Mouse (Mus musculus) heart, postnatal 0 days (tissue): Measurements from ENCODE around the gene Zbtb16. TPM values are rescaled to one million over a fixed set of nuclear protein-coding genes. Genes with fewer than 3 reads are reported as not detected.

Experiments used
- ATAC-seq: fragments of 200-750 bp; cut with Nextera tagmentation; 2 replicates; pipeline ENCODE4 v1.8.0; 2017; ENCODE audit warnings: low read depth, moderate number of reproducible peaks, moderate library complexity; ENCODE audit not compliant: insufficient read depth
- DNase-seq: peaks from one replicate; pipeline ENCODE4 v3.0.0-alpha.2; 2016; ENCODE audit warnings: low spot score
- H3K27ac ChIP-seq: fragments of 300-500 bp; sonication (generic); 2 replicates; pipeline ENCODE4 v1.5.1; 2014; ENCODE audit warnings: low read depth, mild to moderate bottlenecking
- H3K27me3 ChIP-seq: fragments of 300-500 bp; sonication (generic); 2 replicates; pipeline ENCODE4 v1.6.1; 2014; ENCODE audit warnings: low read length, mixed read lengths; ENCODE audit not compliant: control insufficient read depth, insufficient read depth
- H3K36me3 ChIP-seq: fragments of 300-500 bp; sonication (generic); replicated peaks from 2 replicates; pipeline ENCODE4 v1.6.1; 2014; ENCODE audit warnings: low read length, mixed read lengths; ENCODE audit not compliant: control insufficient read depth, insufficient read depth
- H3K4me1 ChIP-seq: fragments of 300-500 bp; sonication (generic); 2 replicates; pipeline ENCODE4 v1.6.1; 2014; ENCODE audit warnings: antibody characterized with exemption; ENCODE audit not compliant: control insufficient read depth, insufficient read depth
- H3K4me2 ChIP-seq: fragments of 300-500 bp; sonication (generic); 2 replicates; pipeline ENCODE4 v1.6.1; 2014; ENCODE audit warnings: low read depth, mild to moderate bottlenecking, low read length, moderate library complexity
- H3K4me3 ChIP-seq: fragments of 300-500 bp; sonication (generic); 2 replicates; pipeline ENCODE4 v1.5.1; 2014; ENCODE audit warnings: low read depth, low read length
- H3K9ac ChIP-seq: fragments of 300-500 bp; sonication (generic); replicated peaks from 2 replicates; pipeline ENCODE4 v1.6.1; 2014; ENCODE audit warnings: low read depth, low read length, mixed read lengths
- H3K9me3 ChIP-seq: fragments of 300-500 bp; sonication (generic); replicated peaks from 2 replicates; pipeline ENCODE4 v1.6.1; 2016; ENCODE audit warnings: low read length; ENCODE audit not compliant: control insufficient read depth
- CTCF ChIP-seq: IDR thresholded peaks from 2 replicates; pipeline ENCODE4 v1.5.1; 2016; ENCODE audit warnings: antibody characterized with exemption, control low read depth, low read depth
- EP300 ChIP-seq: IDR thresholded peaks from 2 replicates; pipeline ENCODE4 v1.6.1; 2016; ENCODE audit warnings: antibody characterized with exemption, low read depth
- WGBS: fragments of 180-500 bp; shearing (Covaris S2); extraction: QIAGEN DNeasy Blood & Tissue Kit; methylation state at CpG from one replicate; pipeline ENCODE4 v1.1.7; 2014; 5-methylcytosine and 5-hydroxymethylcytosine counted together
- polyA plus RNA-seq: library from polyadenylated mRNA; unstranded; fragments of >200 nt; fragmentation: Nextera tagmentation; extraction: Ambion mirVana; gene quantifications from 2 replicates; pipeline ENCODE4 v1.2.1, GENCODE M21; 2015
- total RNA-seq: library from RNA; depleted of rRNA; stranded (reverse); fragments of >200 nt; gene quantifications from 2 replicates; pipeline ENCODE4 v1.2.3, GENCODE M21; 2014; ENCODE audit warnings: low replicate concordance

The Zbtb16 gene
- total and polyA plus RNA-seq, 2 experiments from 2014 or later, result 5.0 to 54.7 TPM

DNA sequence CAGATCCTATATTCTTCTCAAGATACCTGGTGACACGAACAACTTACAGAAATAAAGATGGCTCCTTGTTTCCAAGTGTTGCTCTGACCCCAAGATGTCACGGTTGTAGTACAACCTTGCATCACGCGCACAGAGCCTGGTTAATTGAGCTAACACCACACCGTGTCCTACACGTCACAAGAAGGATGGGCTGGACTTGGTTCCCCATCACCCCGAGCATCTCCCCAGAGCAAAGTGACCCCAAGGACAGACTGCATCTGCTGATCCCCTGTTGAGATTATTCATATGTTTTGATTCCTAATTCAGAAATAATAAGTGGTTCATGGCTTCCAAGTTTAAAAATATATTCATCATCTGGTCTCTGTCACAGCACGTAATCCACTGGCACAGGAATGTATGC lies 62.3 kb downstream of the Zbtb16 start:
- Histone ChIP-seq H3K36me3 (no peaks in the 10 kb centered on the region), H3K4me2 (no peak overlapping the region), H3K9me3 (no peaks in the 10 kb centered on the region), H3K27me3 (no peaks in the 10 kb centered on the region), H3K4me3 (no peak overlapping the region), H3K4me1 (peaks cover 3% of the 10 kb centered on the region; the same call in 1 of the 2 replicates), H3K27ac (no peak overlapping the region), H3K9ac (no peak overlapping the region)
- 81% methylated on average over 8 of the region's 8 CpGs for WGBS
- ATAC-seq (no peak), DNase-seq (no peak)
- TF ChIP-seq CTCF, result no peak
- no peak for TF ChIP-seq EP300

DNA sequence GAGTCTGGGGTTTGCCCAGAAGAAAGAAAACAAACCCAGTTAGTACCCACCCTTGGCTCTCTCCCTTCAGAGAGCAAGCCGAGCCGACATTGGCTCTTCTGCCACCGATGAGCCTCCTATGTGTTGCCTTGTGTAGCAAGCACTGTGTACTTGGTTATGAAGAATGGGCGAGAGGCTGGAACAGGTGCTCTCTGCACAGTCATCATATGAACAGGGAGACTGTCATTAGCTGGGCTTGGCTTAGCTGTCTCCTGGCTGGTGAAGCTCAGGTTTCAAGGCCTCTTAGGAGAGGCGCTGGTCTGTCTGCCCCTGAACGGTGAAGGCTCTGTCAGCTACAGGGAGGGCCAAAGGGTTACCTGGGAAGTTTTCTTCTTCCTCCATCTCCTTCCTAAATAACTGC lies 62.9 kb downstream of the Zbtb16 start:
- Histone ChIP-seq H3K4me3 (no peak overlapping the region), H3K27ac (no peak overlapping the region), H3K9ac (no peak overlapping the region), H3K27me3 (no peaks in the 10 kb centered on the region), H3K9me3 (no peaks in the 10 kb centered on the region), H3K36me3 (no peaks in the 10 kb centered on the region), H3K4me2 (no peak overlapping the region), H3K4me1 (peaks cover 3% of the 10 kb centered on the region; the same call in 1 of the 2 replicates)
- no peak for DNase-seq
- no peak for ATAC-seq
- TF ChIP-seq EP300, result no peak
- TF ChIP-seq CTCF, result no peak
- WGBS, result 84% methylated on average over 6 of the region's 6 CpGs

- no peak overlapping the region for H3K4me3 ChIP-seq
- H3K36me3 ChIP-seq, result no peaks in the 10 kb centered on the region
- H3K9ac ChIP-seq, result no peak overlapping the region
- no peak for ATAC-seq
- H3K9me3 ChIP-seq, result no peaks in the 10 kb centered on the region
- no peaks in the 10 kb centered on the region for H3K27me3 ChIP-seq
- TF ChIP-seq CTCF, result no peak
- TF ChIP-seq EP300, result no peak
- DNase-seq, result no peak
- H3K4me2 ChIP-seq, result no peak overlapping the region
- H3K4me1 ChIP-seq, result peaks cover 3% of the 10 kb centered on the region; the same call in 1 of the 2 replicates
- 92% methylated on average over 6 of the region's 6 CpGs for WGBS
- H3K27ac ChIP-seq, result no peak overlapping the region
Measured at GRCm38 (mm10) chr9:48771504-48771903, 64.5 kb downstream of the Zbtb16 start.

DNA sequence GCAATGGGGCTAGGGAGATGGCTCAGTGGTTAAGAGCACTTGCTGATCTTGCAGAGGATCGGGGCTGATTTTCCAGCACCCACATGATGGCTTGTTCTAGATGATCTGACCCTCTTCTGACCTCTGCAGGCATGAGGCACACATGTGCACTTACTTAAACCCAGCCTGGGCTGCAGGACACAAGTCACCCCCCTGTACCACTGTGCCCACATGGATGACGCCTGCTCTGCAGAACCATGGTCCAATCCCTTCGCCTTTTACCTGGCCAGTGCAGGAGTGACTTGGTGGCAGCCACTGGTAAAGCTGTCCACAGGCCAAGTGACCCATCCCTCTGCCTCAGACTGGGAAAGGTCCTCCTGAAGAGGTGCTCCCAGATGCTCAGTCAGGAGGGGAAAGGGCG lies 67.1 kb downstream of the Zbtb16 start:
- no peaks in the 10 kb centered on the region for H3K9me3 ChIP-seq
- no peaks in the 10 kb centered on the region for H3K27me3 ChIP-seq
- no peak overlapping the region for H3K9ac ChIP-seq
- ATAC-seq, result no peak
- no peak for DNase-seq
- H3K36me3 ChIP-seq, result no peaks in the 10 kb centered on the region
- TF ChIP-seq EP300, result no peak
- no peak for TF ChIP-seq CTCF
- WGBS, result 84% methylated on average over 4 of the region's 4 CpGs
- no peak overlapping the region for H3K4me2 ChIP-seq
- H3K4me3 ChIP-seq, result no peak overlapping the region
- H3K27ac ChIP-seq, result no peak overlapping the region
- peaks cover 2% of the 10 kb centered on the region; the same call in 1 of the 2 replicates for H3K4me1 ChIP-seq

DNA sequence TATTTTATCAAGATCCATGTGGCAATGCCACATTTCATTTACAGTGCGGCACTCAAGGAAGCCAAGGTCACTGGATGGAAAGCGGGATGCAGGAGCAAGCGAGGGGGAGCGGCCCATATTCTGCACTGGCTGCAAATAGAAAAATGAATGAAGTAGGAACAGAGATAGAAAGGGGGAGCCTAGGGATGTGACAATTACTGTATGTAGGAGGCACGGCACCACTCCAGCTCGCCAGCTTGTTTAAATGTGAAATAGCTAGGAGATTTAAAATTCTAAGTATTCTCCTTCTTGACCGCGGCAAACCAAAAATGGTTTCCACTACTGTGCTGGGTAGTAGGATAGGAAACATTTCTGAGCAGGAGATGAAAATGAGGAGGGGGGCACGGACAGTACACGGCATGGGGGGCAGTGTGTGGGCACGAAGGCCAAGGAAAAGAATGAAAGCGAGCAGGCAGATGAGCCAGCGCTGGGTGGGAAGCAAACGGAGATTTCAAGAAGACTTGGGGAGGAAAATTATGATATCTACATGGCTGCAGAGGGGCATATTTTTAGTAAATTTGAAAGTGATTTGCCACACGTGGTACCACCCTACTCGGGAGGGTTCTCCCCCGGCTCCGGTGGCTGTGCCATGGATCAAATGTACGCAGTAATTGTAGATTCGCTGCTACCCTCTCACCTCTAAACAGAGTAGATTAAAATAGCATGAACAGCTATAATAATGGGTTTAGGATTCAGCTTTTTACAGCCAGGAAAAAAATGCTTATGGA lies 68.2 kb downstream of the Zbtb16 start:
- Histone ChIP-seq H3K27me3 (no peaks in the 10 kb centered on the region), H3K27ac (no peak overlapping the region), H3K36me3 (no peaks in the 10 kb centered on the region), H3K4me2 (no peak overlapping the region), H3K9ac (no peak overlapping the region), H3K4me3 (no peak overlapping the region), H3K9me3 (no peaks in the 10 kb centered on the region), H3K4me1 (no peaks in the 10 kb centered on the region; the same call in 1 of the 2 replicates)
- TF ChIP-seq CTCF (no peak), EP300 (no peak)
- ATAC-seq (no peak), DNase-seq (no peak)
- 89% methylated on average over 20 of the region's 20 CpGs for whole genome bisulfite sequencing

DNA sequence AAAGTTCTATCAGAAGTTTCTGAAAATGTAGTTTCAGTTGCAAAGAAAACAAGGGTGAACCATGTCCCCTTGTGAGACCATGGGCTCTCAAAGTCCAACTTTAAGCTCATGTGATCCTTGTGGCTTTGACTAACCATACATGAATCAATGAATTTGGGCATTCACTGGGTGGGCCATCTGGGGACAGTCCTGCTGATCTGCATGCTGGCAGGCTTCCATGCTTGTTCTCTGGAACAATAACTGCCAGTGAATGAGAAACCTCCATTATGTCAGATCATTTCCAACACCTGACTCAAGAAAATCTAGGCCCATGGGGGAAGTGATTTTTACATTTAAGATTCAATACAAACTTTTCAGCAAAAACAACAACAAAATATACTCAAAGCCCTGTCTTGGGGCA lies 70.1 kb downstream of the Zbtb16 start:
- peaks cover 18% of the 10 kb centered on the region for H3K4me1 ChIP-seq
- no peak overlapping the region for H3K27ac ChIP-seq
- no peak for TF ChIP-seq CTCF
- TF ChIP-seq EP300, result no peak
- no peak overlapping the region for H3K4me2 ChIP-seq
- no peak for ATAC-seq
- H3K4me3 ChIP-seq, result no peak overlapping the region
- H3K27me3 ChIP-seq, result no peaks in the 10 kb centered on the region
- no peaks in the 10 kb centered on the region for H3K36me3 ChIP-seq
- no peak overlapping the region for H3K9ac ChIP-seq
- DNase-seq, result no peak
- no peaks in the 10 kb centered on the region for H3K9me3 ChIP-seq
